Mouse (Mus musculus): ENCODE measurements around the gene Cdh24. TPM values are rescaled to one million over a fixed set of nuclear protein-coding genes. Genes with fewer than 3 reads are reported as not detected.

Gene Cdh24
- polyA plus RNA-seq, 2 experiments = 5.7 to 50.0 TPM

DNA sequence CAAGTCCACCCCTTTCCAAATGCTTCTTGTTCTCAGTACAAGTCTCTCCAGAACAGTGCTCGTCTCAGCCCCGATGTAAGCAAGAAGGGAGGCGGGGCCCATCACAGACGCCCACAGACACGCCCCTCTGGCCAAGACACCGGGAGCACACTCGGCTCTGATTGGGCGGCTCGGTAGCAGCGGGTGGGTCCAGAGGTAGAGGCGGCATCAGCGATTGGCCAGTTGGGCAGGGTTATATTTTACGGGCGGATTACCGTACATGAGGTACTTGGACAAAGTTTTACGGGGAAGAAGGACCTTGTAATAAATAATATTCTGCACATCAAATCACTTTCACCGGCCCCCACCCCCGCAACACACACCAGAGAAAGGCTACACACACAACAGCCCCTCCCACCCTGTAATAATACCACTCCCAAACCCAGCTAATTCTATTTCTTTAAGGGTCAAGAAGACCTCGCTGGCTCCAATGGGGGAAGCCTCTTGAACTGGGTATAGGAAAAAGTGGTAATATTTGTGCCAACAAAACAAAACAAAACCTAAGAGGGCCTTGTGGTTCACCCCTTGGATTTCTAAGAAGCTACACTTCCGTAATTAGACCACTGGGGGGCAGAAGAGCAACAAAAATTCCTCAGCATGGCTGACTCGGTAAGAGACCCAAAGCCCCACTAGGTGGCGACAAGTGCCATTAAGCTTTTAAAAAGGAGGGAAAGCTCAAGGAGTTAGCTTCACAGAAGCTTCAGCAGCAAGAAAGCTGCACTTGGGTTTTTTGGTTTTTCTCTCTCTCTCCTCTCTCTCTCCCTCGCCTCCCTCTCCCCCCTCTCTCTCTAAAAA lies 9.7 kb upstream of the Cdh24 start:
- Histone ChIP-seq H3K27me3 (ENCODE audit: control insufficient read depth, insufficient read depth, low read length) (no peaks in the 10 kb centered on the region), H3K27ac (replicated peaks; ENCODE audit: low read depth, low read length) (no peak overlapping the region), H3K9me3 (ENCODE audit: control insufficient read depth, low read length) (no peaks in the 10 kb centered on the region), H3K9ac (ENCODE audit: low read depth, low read length, severe bottlenecking) (no peak overlapping the region), H3K36me3 (ENCODE audit: control insufficient read depth, insufficient read depth, low read length) (peaks cover 63% of the 10 kb centered on the region), H3K4me3 (replicated peaks; ENCODE audit: low read length) (no peak overlapping the region), H3K4me1 (ENCODE audit: control insufficient read depth, insufficient read depth, low read length) (peaks cover 12% of the 10 kb centered on the region), H3K4me2 (replicated peaks; ENCODE audit: low read depth, low read length, severe bottlenecking) (no peak overlapping the region)
- 67% methylated on average over 23 of the region's 23 CpGs for WGBS
- peak; percentile 51; the same call in 1 of the 2 replicates for ATAC-seq (ENCODE audit: low FRiP score, low read depth)
- TF ChIP-seq POLR2A (IDR thresholded peaks at IDR 0.05; ENCODE audit: borderline replicate concordance, extremely low read depth, insufficient read depth, insufficient read length) = no peak
- peak; percentile 97 for DNase-seq (ENCODE audit: low spot score)

GRCm38 (mm10) chr14:54647900-54648299 lies 6.7 kb upstream of the Cdh24 start:
- H3K4me3 ChIP-seq (replicated peaks; ENCODE audit: low read length) = no peak overlapping the region
- H3K9ac ChIP-seq (ENCODE audit: low read depth, low read length, severe bottlenecking) = no peak overlapping the region
- no peaks in the 10 kb centered on the region for H3K27me3 ChIP-seq (ENCODE audit: control insufficient read depth, insufficient read depth, low read length)
- TF ChIP-seq POLR2A (IDR thresholded peaks at IDR 0.05; ENCODE audit: borderline replicate concordance, extremely low read depth, insufficient read depth, insufficient read length) = no peak
- no peak for DNase-seq (ENCODE audit: low spot score)
- no peak overlapping the region for H3K4me2 ChIP-seq (replicated peaks; ENCODE audit: low read depth, low read length, severe bottlenecking)
- H3K27ac ChIP-seq (replicated peaks; ENCODE audit: low read depth, low read length) = no peak overlapping the region
- WGBS = 92% methylated on average over 4 of the region's 4 CpGs
- H3K36me3 ChIP-seq (ENCODE audit: control insufficient read depth, insufficient read depth, low read length) = peaks cover 86% of the 10 kb centered on the region
- no peaks in the 10 kb centered on the region for H3K9me3 ChIP-seq (ENCODE audit: control insufficient read depth, low read length)
- peaks cover 12% of the 10 kb centered on the region for H3K4me1 ChIP-seq (ENCODE audit: control insufficient read depth, insufficient read depth, low read length)
- no peak for ATAC-seq (ENCODE audit: low FRiP score, low read depth)

- H3K9me3 ChIP-seq (ENCODE audit: control insufficient read depth, low read length) = no peaks in the 10 kb centered on the region
- H3K27ac ChIP-seq (replicated peaks; ENCODE audit: low read depth, low read length) = no peak overlapping the region
- H3K36me3 ChIP-seq (ENCODE audit: control insufficient read depth, insufficient read depth, low read length) = peaks cover 94% of the 10 kb centered on the region
- 92% methylated on average over 8 of the region's 8 CpGs for WGBS
- DNase-seq (ENCODE audit: low spot score) (no peak), ATAC-seq (ENCODE audit: low FRiP score, low read depth) (no peak)
- H3K27me3 ChIP-seq (ENCODE audit: control insufficient read depth, insufficient read depth, low read length) = no peaks in the 10 kb centered on the region
- no peak overlapping the region for H3K4me2 ChIP-seq (replicated peaks; ENCODE audit: low read depth, low read length, severe bottlenecking)
- no peak overlapping the region for H3K9ac ChIP-seq (ENCODE audit: low read depth, low read length, severe bottlenecking)
- H3K4me1 ChIP-seq (ENCODE audit: control insufficient read depth, insufficient read depth, low read length) = peaks cover 6% of the 10 kb centered on the region; the same call in 1 of the 2 replicates
- TF ChIP-seq POLR2A (IDR thresholded peaks at IDR 0.05; ENCODE audit: borderline replicate concordance, extremely low read depth, insufficient read depth, insufficient read length) = no peak
- no peak overlapping the region for H3K4me3 ChIP-seq (replicated peaks; ENCODE audit: low read length)
Observed at GRCm38 (mm10) chr14:54646898-54647636, 5.9 kb upstream of the Cdh24 start.

DNA sequence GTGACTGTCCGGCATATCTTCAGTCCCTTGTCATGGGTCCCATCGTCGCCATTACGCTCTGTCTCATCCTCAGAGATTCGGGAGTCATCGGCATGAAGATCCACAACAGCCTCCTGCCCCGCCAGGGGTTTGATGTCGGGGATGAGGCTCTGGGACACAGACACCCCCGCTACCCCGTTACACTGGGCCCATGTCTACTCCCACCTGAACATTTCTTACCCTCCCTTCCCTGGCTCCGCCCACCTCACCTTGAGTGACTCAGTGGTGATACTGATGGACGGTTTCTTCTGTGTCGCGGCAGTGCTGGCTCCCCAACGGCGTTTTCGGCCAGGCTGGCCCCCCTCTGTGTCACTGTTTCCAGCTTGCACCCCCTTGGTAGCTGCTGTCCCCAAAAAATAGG lies 5.3 kb upstream of the Cdh24 start:
- 93% methylated on average over 17 of the region's 17 CpGs for WGBS
- Histone ChIP-seq H3K36me3 (ENCODE audit: control insufficient read depth, insufficient read depth, low read length) (peaks cover 89% of the 10 kb centered on the region), H3K9ac (ENCODE audit: low read depth, low read length, severe bottlenecking) (no peak overlapping the region), H3K4me2 (replicated peaks; ENCODE audit: low read depth, low read length, severe bottlenecking) (no peak overlapping the region), H3K27me3 (ENCODE audit: control insufficient read depth, insufficient read depth, low read length) (no peaks in the 10 kb centered on the region), H3K4me3 (replicated peaks; ENCODE audit: low read length) (no peak overlapping the region), H3K27ac (replicated peaks; ENCODE audit: low read depth, low read length) (no peak overlapping the region), H3K9me3 (ENCODE audit: control insufficient read depth, low read length) (no peaks in the 10 kb centered on the region), H3K4me1 (ENCODE audit: control insufficient read depth, insufficient read depth, low read length) (0 out of 2 replicates have a peak, but pooled peaks cover 1% of the 10 kb centered on the region)
- no peak for TF ChIP-seq POLR2A (IDR thresholded peaks at IDR 0.05; ENCODE audit: borderline replicate concordance, extremely low read depth, insufficient read depth, insufficient read length)
- DNase-seq (ENCODE audit: low spot score) (no peak), ATAC-seq (ENCODE audit: low FRiP score, low read depth) (no peak)

GRCm38 (mm10) chr14:54644294-54644693 lies 3.1 kb upstream of the Cdh24 start:
- ATAC-seq (ENCODE audit: low FRiP score, low read depth) (no peak), DNase-seq (ENCODE audit: low spot score) (no peak)
- no peak overlapping the region for H3K4me2 ChIP-seq (replicated peaks; ENCODE audit: low read depth, low read length, severe bottlenecking)
- no peak overlapping the region for H3K9ac ChIP-seq (ENCODE audit: low read depth, low read length, severe bottlenecking)
- no peaks in the 10 kb centered on the region for H3K27me3 ChIP-seq (ENCODE audit: control insufficient read depth, insufficient read depth, low read length)
- H3K36me3 ChIP-seq (ENCODE audit: control insufficient read depth, insufficient read depth, low read length) = peaks cover 70% of the 10 kb centered on the region
- no peak overlapping the region for H3K4me3 ChIP-seq (replicated peaks; ENCODE audit: low read length)
- no peak overlapping the region for H3K27ac ChIP-seq (replicated peaks; ENCODE audit: low read depth, low read length)
- no peaks in the 10 kb centered on the region for H3K9me3 ChIP-seq (ENCODE audit: control insufficient read depth, low read length)
- WGBS = 95% methylated on average over 9 of the region's 9 CpGs
- H3K4me1 ChIP-seq (ENCODE audit: control insufficient read depth, insufficient read depth, low read length) = peaks cover 10% of the 10 kb centered on the region
- TF ChIP-seq POLR2A (IDR thresholded peaks at IDR 0.05; ENCODE audit: borderline replicate concordance, extremely low read depth, insufficient read depth, insufficient read length) = no peak

All from limb, embryonic 14.5 days (tissue).